Mouse (Mus musculus): ENCODE measurements around the gene Bdh2.

The Bdh2 gene

GRCm38 (mm10) chr3:135280669-135281415 is at the start of gene Bdh2:
Gene Bdh2 (plus strand): TSS chr3:135281221.
- peak; percentile 84 for DNase-seq (ENCODE audit: low spot score)

GRCm38 (mm10) chr3:135232058-135232457 is 49.0 kb upstream of the Bdh2 start:
- DNase-seq (ENCODE audit: low spot score) = no peak

- DNase-seq (ENCODE audit: low spot score) = no peak
Observed at GRCm38 (mm10) chr3:135232462-135232861, 48.6 kb upstream of the Bdh2 start.

GRCm38 (mm10) chr3:135245733-135246132 is 35.3 kb upstream of the Bdh2 start:
- no peak for DNase-seq (ENCODE audit: low spot score)

- no peak for DNase-seq (ENCODE audit: low spot score)
Observed at GRCm38 (mm10) chr3:135246828-135247227, 34.2 kb upstream of the Bdh2 start.

GRCm38 (mm10) chr3:135249104-135249503 is 31.9 kb upstream of the Bdh2 start:
- DNase-seq (ENCODE audit: low spot score) = no peak

GRCm38 (mm10) chr3:135251825-135252224 is 29.2 kb upstream of the Bdh2 start:
- no peak for DNase-seq (ENCODE audit: low spot score)

- DNase-seq (ENCODE audit: low spot score) = no peak
Observed at GRCm38 (mm10) chr3:135254784-135255183, 26.2 kb upstream of the Bdh2 start.

GRCm38 (mm10) chr3:135258919-135259318 is 22.1 kb upstream of the Bdh2 start:
- no peak for DNase-seq (ENCODE audit: low spot score)

- no peak for DNase-seq (ENCODE audit: low spot score)
Observed at GRCm38 (mm10) chr3:135260233-135260632, 20.8 kb upstream of the Bdh2 start.

- no peak for DNase-seq (ENCODE audit: low spot score)
Observed at GRCm38 (mm10) chr3:135268616-135269015, 12.4 kb upstream of the Bdh2 start.

GRCm38 (mm10) chr3:135269391-135269990 is 11.5 kb upstream of the Bdh2 start:
- no peak for DNase-seq (ENCODE audit: low spot score)

- DNase-seq (ENCODE audit: low spot score) = no peak
Observed at GRCm38 (mm10) chr3:135272627-135273026, 8.4 kb upstream of the Bdh2 start.

- no peak for DNase-seq (ENCODE audit: low spot score)
Observed at GRCm38 (mm10) chr3:135273047-135273446, 8.0 kb upstream of the Bdh2 start.

- DNase-seq (ENCODE audit: low spot score) = no peak
Observed at GRCm38 (mm10) chr3:135280160-135280559, 861 bp upstream of the Bdh2 start.

GRCm38 (mm10) chr3:135281701-135282100 is 680 bp downstream of the Bdh2 start:
- no peak for DNase-seq (ENCODE audit: low spot score)

GRCm38 (mm10) chr3:135285256-135285655 is 4.2 kb downstream of the Bdh2 start:
- peak; percentile 16 for DNase-seq (ENCODE audit: low spot score)

- DNase-seq (ENCODE audit: low spot score) = peak; percentile 34
Observed at GRCm38 (mm10) chr3:135285807-135286206, 4.8 kb downstream of the Bdh2 start.

GRCm38 (mm10) chr3:135288138-135288750 is 7.2 kb downstream of the Bdh2 start:
- DNase-seq (ENCODE audit: low spot score) = no peak

GRCm38 (mm10) chr3:135289148-135289547 is 8.1 kb downstream of the Bdh2 start:
- DNase-seq (ENCODE audit: low spot score) = no peak

- DNase-seq (ENCODE audit: low spot score) = peak; percentile 50
Observed at GRCm38 (mm10) chr3:135290249-135290894, 9.4 kb downstream of the Bdh2 start.

- DNase-seq (ENCODE audit: low spot score) = peak; percentile 2
Observed at GRCm38 (mm10) chr3:135293703-135294102, 12.7 kb downstream of the Bdh2 start.

GRCm38 (mm10) chr3:135295559-135295958 is 14.5 kb downstream of the Bdh2 start:
- DNase-seq (ENCODE audit: low spot score) = no peak
